Mouse (Mus musculus) gastrocnemius, adult 2 months (tissue): ENCODE measurements around the gene Pno1. TPM values are rescaled to one million over a fixed set of nuclear protein-coding genes. Genes with fewer than 3 reads are reported as not detected.
A peak's percentile ranks its signal among the peaks of the same experiment; 100 is the strongest.

ENCODE experiments used
- DNase-seq: peaks from one replicate; pipeline ENCODE4 v3.0.0; 2022
- H3K27ac ChIP-seq: fragments of 200-600 bp; 2 replicates; pipeline ENCODE4 v1.8.1; 2022; ENCODE audit warnings: mild to moderate bottlenecking
- H3K4me3 ChIP-seq: fragments of 200-600 bp; 2 replicates; pipeline ENCODE4 v1.8.1; 2022; ENCODE audit warnings: mild to moderate bottlenecking, moderate library complexity
- CTCF ChIP-seq: fragments of 200-600 bp; IDR thresholded peaks from 2 replicates; pipeline ENCODE4 v1.8.1; 2022; ENCODE audit warnings: antibody characterized with exemption, mild to moderate bottlenecking, moderate library complexity
- intact Hi-C: fragments of 180-260 bp; cut with DNase I; formaldehyde crosslinking; loops from one replicate; pipeline ENCODE4 v1.15.1; 2025
- total RNA-seq, 2 experiments: library from RNA; stranded (reverse); gene quantifications; 2 replicates each; pipeline ENCODE4 v1.2.3; 2021

The Pno1 gene
- total RNA-seq, 2 experiments from 2014 or later, result 47.6 to 55.4 TPM

GRCm38 (mm10) chr11:17169262-17169661, 42.1 kb downstream of the Pno1 start:
- TF ChIP-seq CTCF, result no peak
- no peak for DNase-seq
- intact Hi-C loops, result no loop called here
- peak overlapping the region; percentile 50 for H3K27ac ChIP-seq
- no peak overlapping the region for H3K4me3 ChIP-seq

DNA sequence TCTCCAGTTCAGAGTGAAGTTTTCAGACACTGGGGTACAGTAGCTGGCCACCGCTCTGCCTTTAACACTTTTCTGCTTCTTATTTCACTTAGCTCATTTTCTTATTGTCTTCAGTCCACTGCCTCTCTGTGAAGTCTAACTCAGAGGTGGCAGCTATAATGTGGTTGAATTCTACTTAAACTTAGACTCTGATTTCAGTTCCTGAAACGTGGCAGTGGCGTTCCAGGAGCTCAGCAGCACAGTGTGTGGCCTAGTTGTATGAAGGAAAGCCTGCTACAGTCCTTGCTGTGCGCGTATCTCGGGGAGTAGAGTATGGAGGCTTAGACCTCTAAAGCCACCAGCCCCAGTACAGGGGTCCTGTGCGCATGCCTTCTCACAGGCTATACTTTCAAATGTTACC, 44.7 kb downstream of the Pno1 start:
- intact Hi-C loops, result no loop called here
- no peak for DNase-seq
- no peak for TF ChIP-seq CTCF
- Histone ChIP-seq H3K4me3 (no peak overlapping the region), H3K27ac (peak overlapping the region; percentile 31; the same call in 1 of the 2 replicates)

GRCm38 (mm10) chr11:17163956-17164355, 47.4 kb downstream of the Pno1 start:
- intact Hi-C loops, result no loop called here
- 0 out of 2 replicates have a peak overlapping the region, but pooled peaks have one; percentile 16 for H3K27ac ChIP-seq
- H3K4me3 ChIP-seq, result no peak overlapping the region
- DNase-seq, result no peak
- no peak for TF ChIP-seq CTCF

GRCm38 (mm10) chr11:17160242-17160641, 51.1 kb downstream of the Pno1 start:
- peak; percentile 79 for TF ChIP-seq CTCF
- peak; percentile 34 for DNase-seq
- peak overlapping the region; percentile 93 for H3K27ac ChIP-seq
- intact Hi-C loops, result loop anchor here (1.0 kb wide), 1 partner anchor 51 kb away; the partner anchor contains the start of gene Pno1
- peak overlapping the region; percentile 99 for H3K4me3 ChIP-seq

- peak overlapping the region; percentile 93 for H3K27ac ChIP-seq
- TF ChIP-seq CTCF, result no peak
- peak; percentile 60 for DNase-seq
- H3K4me3 ChIP-seq, result peak overlapping the region; percentile 99
- intact Hi-C loops, result loop anchor here (1.0 to 5.0 kb wide), 4 partner anchors 52 to 207 kb away; partner anchors contain the start of genes C1d, Fbxo48 and Pno1
Observed at GRCm38 (mm10) chr11:17159738-17160241, 51.6 kb downstream of the Pno1 start.

DNA sequence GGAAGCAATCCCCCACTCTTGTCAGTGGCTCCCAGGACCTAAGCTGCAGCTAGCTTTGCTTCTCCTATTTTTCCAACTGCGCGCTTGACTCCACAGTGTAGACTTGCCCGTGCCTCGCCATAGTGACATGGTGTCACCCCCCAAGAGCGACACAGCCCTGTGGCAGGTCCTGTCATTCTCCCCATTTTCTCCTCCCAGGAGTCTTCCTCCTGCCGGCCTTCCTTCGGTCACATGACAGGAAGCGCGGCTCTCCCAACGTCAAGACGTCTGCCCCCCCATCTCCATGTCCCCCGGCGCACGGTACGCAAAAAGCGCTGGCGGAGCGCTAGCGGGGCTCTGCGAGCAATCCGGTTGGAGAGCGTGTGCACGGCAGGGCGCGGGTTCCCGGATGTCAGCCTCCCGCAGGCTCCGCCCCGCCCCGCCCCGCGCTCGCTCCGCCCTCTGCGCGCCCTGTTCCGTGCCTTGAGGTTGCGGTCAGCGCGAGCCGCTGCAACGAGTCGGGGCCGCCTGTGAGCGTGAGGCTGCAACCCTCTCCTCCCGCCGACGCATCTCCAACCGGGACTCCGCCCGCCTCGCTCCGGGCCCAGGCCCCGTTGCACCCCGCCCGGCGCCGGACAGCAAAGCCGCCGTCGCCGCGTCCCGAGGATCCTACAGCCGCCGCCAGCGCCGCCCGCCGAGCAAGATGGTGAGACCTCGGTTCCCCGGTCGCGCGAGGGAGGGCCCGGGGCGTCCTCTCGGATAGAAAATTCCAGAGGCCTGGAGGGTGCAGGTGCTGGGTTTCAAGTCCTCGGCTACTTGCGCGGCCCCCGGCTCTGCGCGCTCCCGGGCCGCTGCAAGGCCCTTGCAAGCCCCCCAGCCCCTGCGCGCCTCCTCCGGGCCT, 52.3 kb downstream of the Pno1 start, which contains the start of gene Ppp3r1:
Gene Ppp3r1 (plus strand): TSS at position 406 of the 880 bp plus-strand sequence.
- intact Hi-C loops, result loop anchor here (5.0 kb wide), 3 partner anchors 72 to 207 kb away; partner anchors contain the start of genes C1d and Fbxo48
- Histone ChIP-seq H3K27ac (peak within 1 kb of the TSS; percentile 93), H3K4me3 (peak within 1 kb of the TSS; percentile 99)
- 0 out of 2 replicates have a peak, but pooled peaks have one; percentile 1 for TF ChIP-seq CTCF
- DNase-seq, result peak; percentile 99

Other genes with a start within 250 kb of the Pno1 start
- 1 to 10 TPM; 2.3 to 2.6 TPM for gene Cnrip1, start 160.0 kb downstream of the Pno1 start, total RNA-seq
- gene Plek, start 159.2 kb downstream of the Pno1 start, total RNA-seq, result under 1 TPM; 0.84 to 0.99 TPM
- gene Ppp3r1, start 52.3 kb downstream of the Pno1 start, total RNA-seq, result 100 to 1,000 TPM; 123 to 135 TPM
- gene Wdr92, start 29.5 kb downstream of the Pno1 start, total RNA-seq, result 10 to 100 TPM in 1 of 2 experiments, 1 to 10 TPM in 1; 5.9 to 10.3 TPM
- 10 to 100 TPM; 33.7 to 36.0 TPM for gene C1d, start 46.0 kb upstream of the Pno1 start, total RNA-seq